Comparison of ENCODE assay signal across 19 mouse cellular contexts in the genomic region with DNA sequence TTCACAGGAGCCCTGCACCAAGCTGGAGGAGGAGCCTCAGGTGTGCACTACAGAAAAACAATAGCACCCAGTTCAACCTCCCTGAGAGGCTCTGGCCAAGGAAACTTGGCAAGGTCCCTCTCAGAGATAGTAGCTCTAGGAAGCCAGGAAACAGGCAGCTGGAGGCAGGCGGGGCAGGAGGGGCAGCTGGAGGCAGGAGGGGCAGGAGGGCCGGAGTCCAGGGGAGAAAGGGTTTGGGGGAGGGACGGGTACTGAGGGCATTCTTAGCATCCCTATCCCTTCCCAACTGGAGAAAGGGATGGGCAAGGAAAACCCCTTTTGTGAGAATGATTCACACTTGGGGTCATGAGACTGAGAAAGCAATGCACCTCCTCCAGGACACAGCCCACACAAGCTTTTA. TPM values are rescaled to one million over a fixed set of nuclear protein-coding genes. Genes with fewer than 3 reads are reported as not detected.
DNase-seq lines count a peak whose midpoint lies in the region; ATAC-seq lines count a peak whose summit lies in the region.
"Had no signal": no experiment of that assay in that cellular context is flagged by ENCODE, and none has a peak within 500 bp of the region (broad histone marks: within the 10 kb centered on the region; RNA-seq: fewer than 3 reads in every experiment).

No protein-coding gene starts in this region.

- no peaks in the 10 kb centered on the region for H3K9me3 ChIP-seq in kidney, embryonic 14.5 days (ENCODE audit: control insufficient read depth, low read length)
- no peaks in the 10 kb centered on the region for H3K9me3 ChIP-seq in embryonic facial prominence, embryonic 10.5 days
- H3K9me3 ChIP-seq: heart, embryonic 15.5 days; limb, embryonic 13.5 days; neural tube, embryonic 15.5 days had no signal

- no peak overlapping the region for H3K9ac ChIP-seq in kidney, embryonic 14.5 days (ENCODE audit: low read depth, low read length)
- H3K9ac ChIP-seq: heart, embryonic 15.5 days; hindbrain, embryonic 14.5 days; limb, embryonic 13.5 days; liver, postnatal 0 days; neural tube, embryonic 15.5 days had no signal

- no peak overlapping the region for H3K4me3 ChIP-seq in kidney, embryonic 14.5 days (ENCODE audit: low read length)
- H3K4me3 ChIP-seq in embryonic facial prominence, embryonic 10.5 days: no peak overlapping the region
- H3K4me3 ChIP-seq: heart, embryonic 15.5 days; left cerebral cortex, adult 2 months; limb, embryonic 13.5 days; neural tube, embryonic 15.5 days had no signal

- H3K4me2 ChIP-seq in kidney, embryonic 14.5 days (replicated peaks; ENCODE audit: low read depth, low read length): no peak overlapping the region
- H3K4me2 ChIP-seq: heart, embryonic 15.5 days; hindbrain, embryonic 14.5 days; limb, embryonic 13.5 days; midbrain, embryonic 11.5 days; neural tube, embryonic 15.5 days had no signal

- peak; percentile 36 for DNase-seq in kidney, adult 9 months
- DNase-seq in 3134 (ENCODE audit: extremely low read depth, insufficient read length, low spot score) (peak; percentile 51), NIH3T3 (ENCODE audit: low read depth) (peak; percentile 37)
- peak; percentile 16 for DNase-seq in lung, postnatal 10 days
- no peak for DNase-seq in layer of hippocampus, adult 8-10 months (ENCODE audit: low spot score in 2 of 2)
- no peak for DNase-seq in embryonic facial prominence, embryonic 10.5 days (ENCODE audit: low spot score)
- DNase-seq in spleen, postnatal 4 days (ENCODE audit: low spot score in 2 of 2): no peak
- DNase-seq: embryo, embryonic 11 days; heart, adult 11 months; liver, postnatal 0 days had no signal

- no peak for ATAC-seq in kidney, embryonic 14.5 days (ENCODE audit: low FRiP score, low TSS enrichment)
- ATAC-seq: CD4-positive, CD25-positive, alpha-beta regulatory T cell, adult 4 months; forebrain, embryonic 14.5 days; liver, postnatal 0 days had no signal

- no peak overlapping the region for H3K27ac ChIP-seq in kidney, embryonic 14.5 days (ENCODE audit: low read depth, low read length)
- no peak overlapping the region for H3K27ac ChIP-seq in embryonic facial prominence, embryonic 10.5 days (replicated peaks)
- H3K27ac ChIP-seq: heart, embryonic 15.5 days; hindbrain, embryonic 14.5 days; left cerebral cortex, adult 2 months; limb, embryonic 13.5 days; neural tube, embryonic 15.5 days had no signal

- no peaks in the 10 kb centered on the region for H3K27me3 ChIP-seq in kidney, embryonic 14.5 days (ENCODE audit: control insufficient read depth, insufficient read depth, low read length)
- H3K27me3 ChIP-seq in embryonic facial prominence, embryonic 10.5 days (replicated peaks; ENCODE audit: low read depth, poor library complexity, severe bottlenecking): peaks cover 23% of the 10 kb centered on the region
- H3K27me3 ChIP-seq: neural tube, embryonic 15.5 days had no signal

- WGBS in kidney, embryonic 14.5 days: 33% methylated on average over 3 of the region's 3 CpGs
- 11% methylated on average over 3 of the region's 3 CpGs for WGBS in embryonic facial prominence, embryonic 10.5 days

- H3K4me1 ChIP-seq in kidney, embryonic 14.5 days (ENCODE audit: control insufficient read depth, insufficient read depth, low read length): peaks cover 5% of the 10 kb centered on the region; the same call in 1 of the 2 replicates
- peaks cover 31% of the 10 kb centered on the region for H3K4me1 ChIP-seq in embryonic facial prominence, embryonic 10.5 days

- H3K36me3 ChIP-seq in kidney, embryonic 14.5 days (ENCODE audit: control insufficient read depth, insufficient read depth, low read length): no peaks in the 10 kb centered on the region
- H3K36me3 ChIP-seq in embryonic facial prominence, embryonic 10.5 days (replicated peaks): 0 out of 2 replicates have a peak, but pooled peaks cover 8% of the 10 kb centered on the region
- H3K36me3 ChIP-seq: heart, embryonic 15.5 days; limb, embryonic 13.5 days had no signal

RNA-seq across cellular contexts. Expression of a gene that starts 4.9 kb away (rescaled TPM):
- polyA plus RNA-seq in kidney, embryonic 14.5 days (2014; fragmentation: Nextera tagmentation; extraction: Ambion mirVana): 7.4 and 14.2 TPM in 2 replicates
- total RNA-seq in layer of hippocampus, adult 8-10 months (2022): 1 to 10 TPM; 4.0 to 5.5 (median 4.7) TPM
- polyA plus RNA-seq in embryonic facial prominence, embryonic 10.5 days (2016; fragmentation: Nextera tagmentation; extraction: Ambion mirVana): 10.7 and 10.8 TPM in 2 replicates

RNA-seq across cellular contexts. Expression of a gene that starts 56.0 kb away (rescaled TPM):
- 19.7 and 24.4 TPM in 2 replicates for polyA plus RNA-seq in kidney, embryonic 14.5 days (2014; fragmentation: Nextera tagmentation; extraction: Ambion mirVana)
- total RNA-seq in layer of hippocampus, adult 8-10 months (2022): 10 to 100 TPM; 52.0 to 71.5 (median 61.4) TPM
- 18.5 and 20.3 TPM in 2 replicates for polyA plus RNA-seq in embryonic facial prominence, embryonic 10.5 days (2016; fragmentation: Nextera tagmentation; extraction: Ambion mirVana)

Comparison
In these comparisons a context has a peak if more than half of its experiments do, and no peak if none do; other contexts are left out.
1. DNase-seq: peak in kidney, adult 9 months (single experiment), 3134 (single experiment), NIH3T3 (single experiment) and lung, postnatal 10 days (single experiment); none in layer of hippocampus, adult 8-10 months (0 of 2), embryonic facial prominence, embryonic 10.5 days (single experiment) and spleen, postnatal 4 days (0 of 2).